Mouse (Mus musculus) limb, embryonic 14.5 days (tissue): ENCODE results near the gene Rps7. TPM values are rescaled to one million over a fixed set of nuclear protein-coding genes. Genes with fewer than 3 reads are reported as not detected.

Experiments
- ATAC-seq: fragments of 200-750 bp; cut with Nextera tagmentation; 2 replicates; pipeline ENCODE4 v1.8.0; 2017; ENCODE audit warnings: low read depth, moderate number of reproducible peaks, moderate TSS enrichment; ENCODE audit not compliant: low FRiP score
- DNase-seq: peaks from one replicate; pipeline ENCODE4 v3.0.0-alpha.2; 2015; ENCODE audit warnings: low spot score
- H3K27ac ChIP-seq: fragments of 300-500 bp; sonication (generic); replicated peaks from 2 replicates; pipeline ENCODE4 v1.5.1; 2014; ENCODE audit warnings: low read depth, mild to moderate bottlenecking, low read length, moderate library complexity, mixed read lengths
- H3K27me3 ChIP-seq: fragments of 300-500 bp; sonication (generic); 2 replicates; pipeline ENCODE4 v1.6.1; 2014; ENCODE audit warnings: low read length, mixed read lengths; ENCODE audit not compliant: control insufficient read depth, insufficient read depth
- H3K36me3 ChIP-seq: fragments of 300-500 bp; sonication (generic); 2 replicates; pipeline ENCODE4 v1.6.1; 2014; ENCODE audit warnings: mild to moderate bottlenecking, low read length, moderate library complexity, mixed read lengths; ENCODE audit not compliant: control insufficient read depth, insufficient read depth
- H3K4me1 ChIP-seq: fragments of 300-500 bp; sonication (generic); 2 replicates; pipeline ENCODE4 v1.6.1; 2014; ENCODE audit warnings: antibody characterized with exemption, low read length, mixed read lengths; ENCODE audit not compliant: control insufficient read depth, insufficient read depth
- H3K4me2 ChIP-seq: fragments of 300-500 bp; sonication (generic); replicated peaks from 2 replicates; pipeline ENCODE4 v1.6.1; 2014; ENCODE audit warnings: low read depth, mild to moderate bottlenecking, low read length, moderate library complexity; ENCODE audit not compliant: severe bottlenecking
- H3K4me3 ChIP-seq: fragments of 300-500 bp; sonication (generic); replicated peaks from 2 replicates; pipeline ENCODE4 v1.5.1; 2014; ENCODE audit warnings: low read length
- H3K9ac ChIP-seq: fragments of 300-500 bp; sonication (generic); 2 replicates; pipeline ENCODE4 v1.6.1; 2014; ENCODE audit warnings: mild to moderate bottlenecking, low read depth, low read length, moderate library complexity; ENCODE audit not compliant: severe bottlenecking
- H3K9me3 ChIP-seq: fragments of 300-500 bp; sonication (generic); 2 replicates; pipeline ENCODE4 v1.6.1; 2016; ENCODE audit warnings: low read length; ENCODE audit not compliant: control insufficient read depth
- POLR2A ChIP-seq: fragments of 200-500 bp; IDR thresholded peaks from 2 replicates; pipeline ENCODE4 v1.8.0; 2012; ENCODE audit warnings: inconsistent platforms, mild to moderate bottlenecking, moderate library complexity, borderline replicate concordance; ENCODE audit not compliant: insufficient read depth, insufficient read length; ENCODE audit errors: extremely low read depth
- WGBS: fragments of 180-500 bp; shearing (Covaris S2); extraction: QIAGEN DNeasy Blood & Tissue Kit; methylation state at CpG from one replicate; pipeline ENCODE4 v1.1.7; 2014; 5-methylcytosine and 5-hydroxymethylcytosine counted together
- polyA plus RNA-seq, 2 experiments: library from polyadenylated mRNA; depleted of rRNA in 1 of 2; stranded (reverse) in 1 of 2; unstranded in 1 of 2; fragments of >200 nt; fragmentation: Nextera tagmentation in 1 of 2; extraction: Ambion mirVana in 1 of 2; gene quantifications; 2 replicates each; pipeline versions ENCODE4 v1.2.1 to v1.2.3; 2012 to 2014

Gene Rps7
- polyA plus RNA-seq, 2 experiments: 1,044 to 1,182 TPM

DNA sequence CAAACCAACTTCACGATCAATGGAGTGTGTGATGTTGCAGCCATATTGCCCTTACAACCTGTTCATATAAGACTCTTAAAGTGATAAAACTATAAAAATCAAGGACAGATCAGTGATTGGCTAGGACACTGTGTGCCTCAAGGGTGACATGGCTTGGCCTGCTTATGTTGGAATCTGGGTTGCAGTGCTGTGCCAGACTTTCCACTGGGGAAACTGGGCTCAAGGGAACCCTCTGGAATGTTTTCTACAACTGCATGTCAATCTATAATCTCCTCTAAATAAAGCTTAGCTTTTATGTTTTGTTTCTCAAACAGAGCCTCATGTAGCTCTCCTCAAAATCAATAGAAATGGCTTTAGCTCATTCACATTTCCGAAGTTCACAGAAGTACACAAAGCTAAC is 11.5 kb downstream of the Rps7 start:
- TF ChIP-seq POLR2A: no peak
- H3K27ac ChIP-seq: no peak overlapping the region

DNA sequence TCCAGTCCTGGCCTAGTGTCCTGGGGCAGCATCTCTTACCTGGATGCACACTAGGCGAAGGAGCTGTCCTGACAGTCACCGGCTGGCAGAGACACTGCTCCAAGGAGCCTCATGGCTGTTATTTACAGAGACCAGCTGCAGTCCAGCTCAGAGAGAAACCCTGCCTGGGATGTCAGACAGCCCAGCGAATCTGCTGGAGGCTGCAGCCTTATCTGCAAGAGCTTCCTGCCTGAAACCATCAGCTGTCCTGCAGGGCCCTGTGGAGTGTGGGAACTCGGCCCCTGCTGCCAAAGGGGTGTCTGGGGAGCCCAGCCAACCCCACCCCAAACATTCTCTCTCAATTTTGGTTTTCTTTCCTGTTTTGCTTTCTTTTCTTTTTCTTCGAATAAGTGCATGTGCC is 12.6 kb downstream of the Rps7 start, which contains the start of gene Colec11:
Colec11 (minus strand) TSS at position 183 of the 400 bp plus-strand sequence.
- Histone ChIP-seq H3K4me2 (no peak within 1 kb of the TSS), H3K9ac (no peak within 1 kb of the TSS), H3K27me3 (no peaks in the 10 kb centered on the region), H3K4me3 (no peak within 1 kb of the TSS), H3K4me1 (no peaks in the 10 kb centered on the region), H3K9me3 (no peaks in the 10 kb centered on the region), H3K36me3 (peaks cover 3% of the 10 kb centered on the region; the same call in 1 of the 2 replicates), H3K27ac (no peak within 1 kb of the TSS)
- no peak for DNase-seq
- no peak for TF ChIP-seq POLR2A
- no peak for ATAC-seq
- WGBS: 56% methylated on average over 5 of the region's 5 CpGs

More for the DNA sequence above, 11.5 kb downstream of the Rps7 start:
- no peaks in the 10 kb centered on the region for H3K9me3 ChIP-seq
- H3K36me3 ChIP-seq: peaks cover 13% of the 10 kb centered on the region
- ATAC-seq (no peak), DNase-seq (no peak)
- H3K9ac ChIP-seq: no peak overlapping the region
- no peak overlapping the region for H3K4me2 ChIP-seq
- no peak overlapping the region for H3K4me3 ChIP-seq
- 84% methylated on average over 2 of the region's 2 CpGs for WGBS
- no peaks in the 10 kb centered on the region for H3K4me1 ChIP-seq
- H3K27me3 ChIP-seq: no peaks in the 10 kb centered on the region

DNA sequence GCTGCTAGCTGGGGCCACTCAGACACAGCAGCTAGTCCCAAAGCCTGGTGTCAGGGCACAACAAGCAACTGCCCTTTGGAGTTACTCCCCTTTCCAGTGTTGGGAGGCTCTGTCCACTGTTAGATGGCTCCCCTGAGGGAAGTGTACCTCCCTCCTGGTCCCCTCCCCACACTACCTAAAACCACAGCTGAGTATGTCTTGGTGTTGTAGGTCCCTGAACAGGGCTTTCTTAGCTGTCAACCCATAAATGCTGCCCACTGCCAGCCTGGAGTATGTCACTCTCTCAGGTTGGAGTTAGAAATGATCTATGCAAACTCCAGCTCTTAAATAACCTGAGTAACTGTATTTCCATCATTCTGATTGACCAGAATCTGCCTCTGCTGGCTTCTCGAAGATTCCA is 13.1 kb downstream of the Rps7 start:
- H3K36me3 ChIP-seq: no peaks in the 10 kb centered on the region
- no peak overlapping the region for H3K9ac ChIP-seq
- H3K4me2 ChIP-seq: no peak overlapping the region
- no peak for TF ChIP-seq POLR2A
- 77% methylated on average over 1 of the region's 1 CpGs for WGBS
- H3K9me3 ChIP-seq: no peaks in the 10 kb centered on the region
- DNase-seq (no peak), ATAC-seq (no peak)
- H3K4me1 ChIP-seq: no peaks in the 10 kb centered on the region
- no peak overlapping the region for H3K27ac ChIP-seq
- no peaks in the 10 kb centered on the region for H3K27me3 ChIP-seq
- H3K4me3 ChIP-seq: no peak overlapping the region

DNA sequence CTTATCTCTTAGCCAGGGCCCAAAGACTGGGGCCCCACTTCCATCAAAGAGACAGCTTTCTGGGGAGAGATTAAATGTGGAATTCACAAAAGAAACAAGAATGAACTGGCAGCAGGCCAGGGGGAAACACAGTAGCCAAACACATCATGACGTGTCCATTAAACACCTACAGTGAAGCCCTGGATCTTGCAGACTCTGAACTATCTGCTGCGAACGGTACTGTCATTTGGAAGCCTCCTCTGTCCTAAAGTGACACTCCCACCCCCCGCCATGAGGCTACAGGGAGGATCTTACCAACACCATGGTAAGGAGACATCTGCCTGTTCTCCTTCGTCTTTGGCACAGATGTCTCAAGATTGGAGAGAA is 13.6 kb downstream of the Rps7 start:
- Histone ChIP-seq H3K27me3 (no peaks in the 10 kb centered on the region), H3K9me3 (no peaks in the 10 kb centered on the region), H3K4me3 (no peak overlapping the region), H3K4me2 (no peak overlapping the region), H3K27ac (no peak overlapping the region), H3K9ac (no peak overlapping the region), H3K36me3 (no peaks in the 10 kb centered on the region), H3K4me1 (no peaks in the 10 kb centered on the region)
- DNase-seq: no peak
- ATAC-seq: no peak
- WGBS: 58% methylated on average over 5 of the region's 5 CpGs
- TF ChIP-seq POLR2A: no peak

DNA sequence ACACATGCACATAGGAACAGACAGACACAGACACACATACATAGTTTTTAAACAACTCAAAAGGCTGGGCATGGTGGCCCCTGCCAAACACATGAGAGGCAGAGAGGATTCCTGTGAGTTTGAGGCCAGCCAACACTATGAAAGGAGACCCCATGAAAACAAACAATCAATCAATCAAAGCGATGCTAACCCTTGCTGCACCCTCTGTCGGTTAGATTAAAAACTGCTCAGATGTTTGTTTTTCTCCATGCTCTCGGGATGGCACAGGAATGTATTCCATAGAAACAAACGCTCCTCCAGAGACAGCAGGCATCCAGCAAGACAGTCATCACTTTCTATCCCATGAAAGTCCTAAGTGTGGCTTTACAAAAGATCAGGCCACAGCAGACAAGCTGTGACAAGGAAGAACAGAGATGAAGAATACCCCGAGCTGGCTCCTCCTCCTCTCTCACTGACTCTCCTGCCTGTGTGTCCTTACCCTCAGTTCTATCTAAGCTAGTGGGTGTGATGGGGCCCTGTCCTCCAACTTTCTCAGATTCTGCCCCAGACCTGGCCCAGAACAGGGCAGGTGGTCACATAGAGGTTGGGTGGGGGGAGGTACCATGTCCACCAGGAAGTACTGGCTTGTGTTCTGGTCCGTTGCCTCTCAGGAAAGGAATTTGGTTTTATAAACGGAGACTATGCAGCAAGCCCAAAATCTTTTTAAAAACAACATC is 14.1 kb downstream of the Rps7 start:
- H3K36me3 ChIP-seq: no peaks in the 10 kb centered on the region
- no peaks in the 10 kb centered on the region for H3K27me3 ChIP-seq
- no peak overlapping the region for H3K9ac ChIP-seq
- no peaks in the 10 kb centered on the region for H3K4me1 ChIP-seq
- H3K9me3 ChIP-seq: no peaks in the 10 kb centered on the region
- no peak overlapping the region for H3K4me3 ChIP-seq
- 34% methylated on average over 7 of the region's 7 CpGs for WGBS
- TF ChIP-seq POLR2A: no peak
- no peak overlapping the region for H3K4me2 ChIP-seq
- no peak overlapping the region for H3K27ac ChIP-seq
- DNase-seq: no peak
- no peak for ATAC-seq
